Mouse (Mus musculus): ENCODE measurements at regions not wholly inside any gene's neighbourhood (a gene's known extent, or its start where the extent isn't known, plus 50 kb on each side); places are given as distances from the start of the nearest gene placed in this dataset.

GRCm38 (mm10) chr11:111281237-111282160 lies 215.5 kb downstream of the Kcnj2 start:
- DNase-seq = peak; percentile 53 to 62

GRCm38 (mm10) chr11:111282283-111282682 lies 216.3 kb downstream of the Kcnj2 start:
- no peak for DNase-seq

- no peak for DNase-seq
These were observed 224.6 kb downstream of the Kcnj2 start for GRCm38 (mm10) chr11:111290537-111290936.

GRCm38 (mm10) chr11:111296309-111296721 lies 230.4 kb downstream of the Kcnj2 start:
- no peak for DNase-seq

GRCm38 (mm10) chr11:111312802-111313201 lies 246.8 kb downstream of the Kcnj2 start:
- no peak for DNase-seq

GRCm38 (mm10) chr11:111313566-111313965 lies 247.6 kb downstream of the Kcnj2 start:
- DNase-seq = peak; percentile 8 to 31

GRCm38 (mm10) chr11:111321576-111321975 lies 255.6 kb downstream of the Kcnj2 start:
- peak; percentile 25 to 47 for DNase-seq

- no peak for DNase-seq
These were observed 258.6 kb downstream of the Kcnj2 start for GRCm38 (mm10) chr11:111324453-111325010.

GRCm38 (mm10) chr11:111326915-111327314 lies 261.0 kb downstream of the Kcnj2 start:
- no peak for DNase-seq

GRCm38 (mm10) chr11:111328258-111328657 lies 262.3 kb downstream of the Kcnj2 start:
- DNase-seq = no peak

GRCm38 (mm10) chr11:111331592-111331991 lies 265.6 kb downstream of the Kcnj2 start:
- DNase-seq = no peak

- DNase-seq = no peak
These were observed 267.1 kb downstream of the Kcnj2 start for GRCm38 (mm10) chr11:111333021-111333420.

- peak; percentile 50 to 64 for DNase-seq
These were observed 281.6 kb downstream of the Kcnj2 start for GRCm38 (mm10) chr11:111347562-111347961.

- no peak for DNase-seq
These were observed 284.1 kb downstream of the Kcnj2 start for GRCm38 (mm10) chr11:111350028-111350427.

GRCm38 (mm10) chr11:111363363-111363762 lies 297.4 kb downstream of the Kcnj2 start:
- DNase-seq = no peak

- DNase-seq = no peak
These were observed 311.2 kb downstream of the Kcnj2 start for GRCm38 (mm10) chr11:111377165-111377564.

GRCm38 (mm10) chr11:111379842-111380241 lies 313.9 kb downstream of the Kcnj2 start:
- DNase-seq = no peak

- DNase-seq = no peak
These were observed 332.7 kb downstream of the Kcnj2 start for GRCm38 (mm10) chr11:111398706-111399105.

GRCm38 (mm10) chr11:111409266-111409665 lies 343.3 kb downstream of the Kcnj2 start:
- DNase-seq = no peak

- no peak for DNase-seq
These were observed 358.9 kb downstream of the Kcnj2 start for GRCm38 (mm10) chr11:111424871-111425270.

GRCm38 (mm10) chr11:111426715-111427114 lies 360.8 kb downstream of the Kcnj2 start:
- no peak for DNase-seq

- DNase-seq = no peak
These were observed 376.3 kb downstream of the Kcnj2 start for GRCm38 (mm10) chr11:111442257-111442656.

- DNase-seq = no peak
These were observed 377.4 kb downstream of the Kcnj2 start for GRCm38 (mm10) chr11:111443381-111443780.

- DNase-seq = no peak
These were observed 378.8 kb downstream of the Kcnj2 start for GRCm38 (mm10) chr11:111444791-111445190.

All from kidney, postnatal 36 days (tissue).